Mouse (Mus musculus) A20 (cell line): ENCODE data around the gene Gabra3.

Experiments
- DNase-seq: peaks from one replicate; pipeline ENCODE4 v3.0.0-alpha.2; 2011; ENCODE audit warnings: low read depth, low spot score

Gene Gabra3

DNA sequence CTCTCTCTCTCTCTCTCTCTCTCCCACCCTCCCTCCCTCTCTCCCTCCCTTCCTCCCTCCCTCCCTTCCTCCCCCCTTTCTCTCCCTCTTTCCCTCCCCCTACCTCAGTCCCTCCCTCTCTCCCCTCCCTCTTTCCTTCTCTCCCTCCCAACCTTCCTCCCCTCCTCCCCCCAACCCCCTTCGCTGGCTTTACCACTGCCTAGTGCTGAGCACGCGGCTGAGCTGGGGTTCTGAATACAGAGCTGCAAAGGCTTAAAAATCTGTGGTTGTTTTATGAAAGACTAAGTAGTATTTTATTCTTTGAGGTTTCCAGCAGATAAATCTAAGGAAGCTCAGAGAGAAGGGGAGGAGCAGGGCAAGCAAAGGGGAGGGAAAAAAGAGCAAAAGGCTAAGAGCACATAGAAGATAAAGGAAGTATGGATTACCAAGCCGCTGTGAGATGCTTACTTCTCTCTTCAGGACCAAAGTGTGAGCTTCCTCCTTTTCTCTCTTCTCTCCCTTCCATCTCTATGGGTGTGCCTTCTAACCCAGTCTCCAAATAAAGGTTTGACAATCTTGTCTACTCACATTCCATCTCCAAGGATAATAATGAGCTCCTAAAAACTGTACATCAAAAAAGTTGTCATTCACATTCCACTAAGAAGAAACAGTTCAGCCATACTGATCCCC lies at the start of gene Gabra3:
Gabra3 (minus strand) TSS at position 619 of the 669 bp plus-strand sequence.
- no peak for DNase-seq

DNA sequence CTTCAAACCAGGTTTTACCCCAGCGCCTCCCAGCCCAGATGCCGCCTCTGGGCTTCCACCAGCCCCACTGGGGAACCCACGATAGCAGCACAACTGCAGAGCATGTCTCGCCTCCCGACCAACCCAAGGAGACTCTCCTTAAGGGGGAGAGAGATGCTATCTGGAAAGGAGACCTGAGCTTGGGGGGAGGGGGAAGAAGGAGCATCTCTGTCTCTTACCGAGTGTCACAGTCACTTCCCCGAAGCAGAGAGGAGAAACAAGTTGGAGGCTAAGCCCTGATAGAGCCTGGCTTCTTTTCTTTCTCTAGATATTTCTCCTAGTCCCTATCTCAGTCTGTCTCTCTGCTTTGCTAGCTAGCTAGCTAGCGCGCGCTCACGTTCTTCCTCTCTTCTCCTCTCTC lies 859 bp downstream of the Gabra3 start:
- DNase-seq: no peak

DNA sequence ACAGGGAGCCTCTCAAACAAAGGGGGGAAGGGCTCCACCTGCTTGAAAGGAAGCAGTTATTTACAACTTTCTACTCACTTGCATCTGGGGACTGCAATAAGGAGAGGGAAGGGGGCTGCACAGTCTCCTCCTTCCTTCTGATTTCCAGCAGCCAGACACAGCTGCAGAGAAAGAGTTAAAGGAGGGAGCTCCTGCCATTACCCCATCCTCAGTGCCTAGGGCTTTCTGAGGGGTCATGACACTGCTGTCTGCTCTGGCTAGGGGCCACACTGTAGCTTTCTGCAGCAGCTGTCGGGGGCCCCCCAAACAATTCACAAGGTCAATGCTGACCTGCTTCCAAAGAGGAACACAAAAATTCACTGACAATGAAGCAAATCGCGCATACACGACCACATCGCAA lies 1.3 kb downstream of the Gabra3 start:
- DNase-seq: no peak

DNA sequence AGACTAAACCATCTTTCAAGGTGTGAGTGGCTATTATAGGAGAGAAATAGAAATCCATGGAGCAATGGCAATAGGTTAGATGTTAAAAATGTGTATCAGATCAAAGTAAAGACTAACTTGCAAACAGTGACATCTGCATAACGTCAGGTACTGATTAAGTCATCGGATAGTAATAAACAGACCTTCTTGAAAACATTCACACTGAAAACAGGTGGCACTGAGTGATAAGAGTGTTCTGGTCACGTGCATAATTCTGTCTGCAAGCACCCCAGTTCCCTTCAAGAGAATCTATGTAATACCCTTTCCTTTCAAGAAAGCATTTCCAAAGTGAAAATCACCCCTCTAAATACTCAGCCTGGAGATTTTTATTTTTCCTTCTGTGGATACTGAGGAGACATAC lies 6.0 kb downstream of the Gabra3 start:
- DNase-seq: no peak

DNA sequence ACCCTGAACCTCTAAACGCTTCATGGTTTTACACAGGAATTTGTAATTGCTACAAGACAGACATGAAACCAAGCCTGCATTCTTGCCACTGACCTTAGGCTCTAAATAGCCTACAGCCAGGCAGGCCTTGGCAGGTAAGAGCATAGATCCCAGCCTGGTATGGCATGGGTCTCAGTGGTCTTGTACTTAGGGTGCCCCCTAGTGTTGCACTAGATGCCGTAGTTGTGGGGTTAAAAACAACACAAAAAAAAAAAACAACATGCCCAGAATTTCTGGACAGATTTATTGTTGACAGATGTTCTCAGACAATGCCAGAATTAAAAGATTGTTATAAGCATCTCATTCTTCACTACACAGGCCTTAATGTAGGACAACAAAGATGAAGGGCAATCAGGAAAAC lies 12.0 kb downstream of the Gabra3 start:
- DNase-seq: peak; percentile 24

DNA sequence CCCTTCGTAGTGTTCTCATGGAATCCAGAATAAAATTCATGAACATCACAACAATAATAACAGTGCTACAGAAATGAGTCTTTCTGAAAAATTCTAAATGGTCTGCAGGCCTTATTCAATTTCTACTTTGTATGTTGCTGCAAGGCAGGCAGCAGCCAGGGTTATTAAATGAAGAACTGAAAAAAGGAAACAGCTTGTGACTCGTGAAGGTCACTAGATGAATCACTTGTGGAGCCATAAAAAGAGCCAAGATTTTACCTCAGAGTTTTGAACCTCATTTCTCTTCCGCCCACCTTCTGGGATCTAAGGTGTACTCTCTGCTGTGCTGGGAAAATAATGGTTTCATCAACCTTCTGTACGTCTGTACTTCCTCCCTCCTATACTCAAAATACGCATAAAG lies 159.4 kb downstream of the Gabra3 start:
- peak; percentile 45 for DNase-seq

DNA sequence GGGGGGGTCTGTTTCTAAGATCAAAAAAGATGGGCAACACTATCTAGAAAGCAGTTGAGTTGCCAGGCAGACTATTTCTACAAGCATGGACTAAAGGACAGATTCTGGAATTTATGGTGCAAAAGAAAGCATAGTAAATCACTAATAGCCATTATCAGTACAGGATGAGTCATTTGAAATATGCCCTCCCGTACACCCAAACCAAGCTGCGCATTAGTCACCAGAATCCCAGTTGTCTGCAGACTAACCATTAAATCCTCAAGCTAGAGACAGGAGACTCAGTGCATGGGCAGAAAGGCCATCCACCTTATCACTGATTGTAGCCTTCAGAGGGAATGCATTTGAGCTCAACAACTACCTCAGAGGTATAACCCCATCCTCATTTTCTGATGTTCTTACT lies 166.8 kb downstream of the Gabra3 start:
- DNase-seq: no peak

DNA sequence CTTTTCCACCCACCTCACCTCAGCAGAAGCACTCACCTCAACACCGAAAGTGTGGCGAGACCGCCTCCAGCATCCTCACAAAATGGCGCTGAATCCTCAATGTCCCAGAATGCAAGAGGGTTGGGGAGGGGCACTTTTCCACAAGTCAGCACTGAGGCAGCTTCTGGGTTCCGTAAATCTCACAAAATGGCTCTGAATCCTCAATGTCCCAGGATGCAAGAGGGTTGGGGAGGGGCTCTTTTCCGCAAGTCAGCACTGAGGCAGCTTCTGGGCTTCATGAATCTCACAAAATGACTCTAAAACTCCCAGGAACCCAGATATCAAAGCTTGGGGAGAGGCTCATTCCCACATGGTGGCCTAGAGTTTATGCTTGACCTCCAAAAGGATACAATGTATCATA lies 269.9 kb downstream of the Gabra3 start, which contains the start of gene Magea10:
Magea10 (minus strand) TSS at position 101 of the 400 bp plus-strand sequence.
- DNase-seq: no peak
